Mouse (Mus musculus): Measurements from ENCODE around the gene E130208F15Rik. TPM values are rescaled to one million over a fixed set of nuclear protein-coding genes. Genes with fewer than 3 reads are reported as not detected.

The E130208F15Rik gene
- polyA plus RNA-seq, 1 experiment from 2014 or later: not detected

GRCm38 (mm10) chr7:30289714-30290399 lies 31.7 kb upstream of the E130208F15Rik start:
- WGBS: 60% methylated on average over 10 of the region's 10 CpGs
- H3K27me3 ChIP-seq (replicated peaks): no peaks in the 10 kb centered on the region
- no peak overlapping the region for H3K9ac ChIP-seq (replicated peaks)
- H3K9me3 ChIP-seq (replicated peaks): no peaks in the 10 kb centered on the region
- no peak overlapping the region for H3K4me2 ChIP-seq
- peaks cover 15% of the 10 kb centered on the region for H3K36me3 ChIP-seq
- H3K4me3 ChIP-seq (replicated peaks): no peak overlapping the region
- H3K4me1 ChIP-seq: peaks cover 38% of the 10 kb centered on the region
- no peak overlapping the region; the same call in 1 of the 2 replicates for H3K27ac ChIP-seq (replicated peaks)
- ATAC-seq (ENCODE audit: low FRiP score): no peak

DNA sequence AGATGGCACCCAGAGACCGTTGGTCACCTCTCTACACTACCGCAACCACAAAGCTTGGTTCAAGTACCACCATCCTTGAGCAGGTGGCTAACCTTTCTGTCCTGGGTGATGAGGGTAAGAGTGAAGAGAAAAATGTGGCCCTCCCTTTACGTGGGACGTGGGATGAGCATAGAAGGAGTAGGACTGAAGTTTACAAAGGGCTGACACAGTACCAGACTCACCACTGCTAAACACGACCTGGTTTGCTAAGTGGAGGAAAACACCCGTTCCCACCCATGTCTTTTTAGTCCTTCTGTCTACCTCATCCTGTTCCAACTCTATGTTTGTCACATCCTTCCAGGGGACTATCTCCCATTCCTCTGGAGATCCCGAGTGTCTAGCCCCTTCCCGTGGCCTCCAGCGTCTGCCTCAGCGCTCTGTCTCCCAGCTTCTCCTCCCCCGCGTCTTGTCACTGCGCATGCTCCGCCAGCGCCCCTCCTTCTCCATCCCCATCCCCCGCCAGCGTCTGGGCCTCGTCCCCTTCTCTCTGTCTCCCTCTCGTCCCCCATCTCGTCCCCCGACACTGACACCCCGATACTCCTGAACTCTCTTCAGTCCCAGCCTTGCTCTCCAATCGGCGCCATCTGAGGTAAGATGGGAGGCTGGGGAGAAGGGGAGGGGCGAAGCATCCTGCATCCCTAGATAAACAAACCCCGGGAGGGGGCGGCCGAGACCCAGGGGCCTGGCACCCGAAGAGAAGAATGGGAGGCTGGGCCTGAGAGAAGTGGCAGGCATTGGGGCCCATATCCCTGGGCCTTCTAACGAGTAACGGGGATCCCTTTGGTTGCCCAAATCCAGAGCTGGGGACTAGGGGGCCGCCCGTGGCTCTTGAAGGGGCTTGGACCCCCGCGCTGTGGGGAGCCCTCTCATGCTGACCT lies 30.1 kb upstream of the E130208F15Rik start, which contains the start of gene Clip3:
Gene Clip3, plus strand, starts transcription at position 514 of the 917 bp plus-strand sequence.
- Histone ChIP-seq H3K27me3 (replicated peaks) (no peaks in the 10 kb centered on the region), H3K4me3 (replicated peaks) (peak within 1 kb of the TSS; percentile 65), H3K4me1 (peaks cover 41% of the 10 kb centered on the region), H3K36me3 (peaks cover 30% of the 10 kb centered on the region), H3K27ac (replicated peaks) (peak within 1 kb of the TSS; percentile 80), H3K4me2 (peak within 1 kb of the TSS; percentile 93), H3K9ac (replicated peaks) (peak within 1 kb of the TSS; percentile 96), H3K9me3 (replicated peaks) (no peaks in the 10 kb centered on the region)
- ATAC-seq (ENCODE audit: low FRiP score): peak; percentile 87
- WGBS: 8% methylated on average over 32 of the region's 35 CpGs

DNA sequence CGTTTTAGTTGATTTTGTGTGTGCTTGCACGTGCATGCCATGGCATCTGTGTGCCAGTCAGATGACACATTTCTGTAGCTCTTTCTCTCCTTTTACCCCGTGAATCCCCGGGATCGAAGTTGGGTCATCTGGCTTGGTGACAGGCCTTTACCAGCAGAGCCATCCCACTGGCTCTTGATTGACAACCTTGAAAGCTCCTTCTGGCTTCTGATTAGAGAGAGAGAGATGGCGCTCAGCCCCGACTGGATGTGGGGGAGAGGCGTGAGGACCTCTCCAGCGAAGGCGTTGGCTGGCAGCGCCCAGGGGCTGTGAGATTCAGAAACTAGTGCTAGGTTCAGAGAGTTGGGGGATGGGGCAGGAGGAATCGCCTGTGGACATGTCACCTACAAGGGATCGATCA lies 27.7 kb upstream of the E130208F15Rik start:
- Histone ChIP-seq H3K27me3 (replicated peaks) (no peaks in the 10 kb centered on the region), H3K4me2 (no peak overlapping the region; the same call in 1 of the 2 replicates), H3K9me3 (replicated peaks) (no peaks in the 10 kb centered on the region), H3K27ac (replicated peaks) (no peak overlapping the region), H3K4me3 (replicated peaks) (no peak overlapping the region), H3K4me1 (peaks cover 41% of the 10 kb centered on the region), H3K36me3 (peaks cover 53% of the 10 kb centered on the region), H3K9ac (replicated peaks) (0 out of 2 replicates have a peak overlapping the region, but pooled peaks have one; percentile 10)
- 84% methylated on average over 13 of the region's 13 CpGs for WGBS
- no peak for ATAC-seq (ENCODE audit: low FRiP score)

GRCm38 (mm10) chr7:30294296-30294695 lies 27.2 kb upstream of the E130208F15Rik start:
- no peak overlapping the region for H3K4me3 ChIP-seq (replicated peaks)
- 91% methylated on average over 5 of the region's 5 CpGs for WGBS
- no peak for ATAC-seq (ENCODE audit: low FRiP score)
- peaks cover 40% of the 10 kb centered on the region for H3K4me1 ChIP-seq
- H3K27me3 ChIP-seq (replicated peaks): no peaks in the 10 kb centered on the region
- H3K4me2 ChIP-seq: no peak overlapping the region; the same call in 1 of the 2 replicates
- no peak overlapping the region for H3K27ac ChIP-seq (replicated peaks)
- H3K9ac ChIP-seq (replicated peaks): 0 out of 2 replicates have a peak overlapping the region, but pooled peaks have one; percentile 5
- peaks cover 58% of the 10 kb centered on the region for H3K36me3 ChIP-seq
- no peaks in the 10 kb centered on the region for H3K9me3 ChIP-seq (replicated peaks)

- Histone ChIP-seq H3K27me3 (replicated peaks) (no peaks in the 10 kb centered on the region), H3K9me3 (replicated peaks) (no peaks in the 10 kb centered on the region), H3K9ac (replicated peaks) (no peak overlapping the region), H3K4me1 (peaks cover 37% of the 10 kb centered on the region), H3K27ac (replicated peaks) (no peak overlapping the region), H3K4me3 (replicated peaks) (no peak overlapping the region), H3K36me3 (peaks cover 65% of the 10 kb centered on the region), H3K4me2 (no peak overlapping the region)
- 72% methylated on average over 10 of the region's 10 CpGs for WGBS
- no peak for ATAC-seq (ENCODE audit: low FRiP score)
Observed at GRCm38 (mm10) chr7:30295103-30295502, 26.4 kb upstream of the E130208F15Rik start.

- no peaks in the 10 kb centered on the region for H3K9me3 ChIP-seq (replicated peaks)
- 96% methylated on average over 15 of the region's 15 CpGs for WGBS
- H3K4me3 ChIP-seq (replicated peaks): no peak overlapping the region
- no peaks in the 10 kb centered on the region for H3K27me3 ChIP-seq (replicated peaks)
- ATAC-seq (ENCODE audit: low FRiP score): no peak
- peaks cover 79% of the 10 kb centered on the region for H3K36me3 ChIP-seq
- no peak overlapping the region for H3K9ac ChIP-seq (replicated peaks)
- peaks cover 29% of the 10 kb centered on the region for H3K4me1 ChIP-seq
- no peak overlapping the region for H3K4me2 ChIP-seq
- H3K27ac ChIP-seq (replicated peaks): no peak overlapping the region
Observed at GRCm38 (mm10) chr7:30296816-30297215, 24.7 kb upstream of the E130208F15Rik start.

- Histone ChIP-seq H3K36me3 (peaks cover 83% of the 10 kb centered on the region), H3K4me2 (no peak overlapping the region), H3K9ac (replicated peaks) (no peak overlapping the region), H3K9me3 (replicated peaks) (no peaks in the 10 kb centered on the region), H3K27ac (replicated peaks) (no peak overlapping the region), H3K4me3 (replicated peaks) (no peak overlapping the region), H3K4me1 (peaks cover 27% of the 10 kb centered on the region), H3K27me3 (replicated peaks) (no peaks in the 10 kb centered on the region)
- no peak for ATAC-seq (ENCODE audit: low FRiP score)
- WGBS: 84% methylated on average over 16 of the region's 16 CpGs
Observed at GRCm38 (mm10) chr7:30297266-30297665, 24.3 kb upstream of the E130208F15Rik start.

DNA sequence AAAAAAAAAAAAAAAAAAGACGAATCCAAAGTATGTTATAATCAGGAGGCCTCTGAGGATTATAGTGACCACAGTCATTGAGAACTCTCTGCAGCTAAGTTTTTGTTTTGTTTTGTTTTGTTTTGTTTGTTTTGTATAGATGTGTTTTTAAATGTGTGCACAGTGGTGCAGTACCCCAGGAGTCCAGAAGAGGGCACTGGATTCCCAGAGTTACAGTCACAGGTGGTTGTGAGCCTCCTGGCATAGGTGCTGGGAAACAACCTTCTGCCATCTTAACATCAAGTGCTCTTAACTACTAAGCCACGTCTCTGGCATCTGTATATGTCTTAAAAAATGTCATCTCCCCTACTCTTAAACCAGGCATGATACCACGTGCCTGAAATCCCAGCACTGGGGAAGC lies 20.6 kb upstream of the E130208F15Rik start:
- Histone ChIP-seq H3K9ac (replicated peaks) (no peak overlapping the region), H3K4me1 (no peaks in the 10 kb centered on the region), H3K4me3 (replicated peaks) (no peak overlapping the region), H3K27me3 (replicated peaks) (no peaks in the 10 kb centered on the region), H3K27ac (replicated peaks) (no peak overlapping the region), H3K36me3 (peaks cover 85% of the 10 kb centered on the region), H3K9me3 (replicated peaks) (no peaks in the 10 kb centered on the region), H3K4me2 (no peak overlapping the region)
- whole genome bisulfite sequencing: 57% methylated on average over 3 of the region's 3 CpGs
- no peak for ATAC-seq (ENCODE audit: low FRiP score)

DNA sequence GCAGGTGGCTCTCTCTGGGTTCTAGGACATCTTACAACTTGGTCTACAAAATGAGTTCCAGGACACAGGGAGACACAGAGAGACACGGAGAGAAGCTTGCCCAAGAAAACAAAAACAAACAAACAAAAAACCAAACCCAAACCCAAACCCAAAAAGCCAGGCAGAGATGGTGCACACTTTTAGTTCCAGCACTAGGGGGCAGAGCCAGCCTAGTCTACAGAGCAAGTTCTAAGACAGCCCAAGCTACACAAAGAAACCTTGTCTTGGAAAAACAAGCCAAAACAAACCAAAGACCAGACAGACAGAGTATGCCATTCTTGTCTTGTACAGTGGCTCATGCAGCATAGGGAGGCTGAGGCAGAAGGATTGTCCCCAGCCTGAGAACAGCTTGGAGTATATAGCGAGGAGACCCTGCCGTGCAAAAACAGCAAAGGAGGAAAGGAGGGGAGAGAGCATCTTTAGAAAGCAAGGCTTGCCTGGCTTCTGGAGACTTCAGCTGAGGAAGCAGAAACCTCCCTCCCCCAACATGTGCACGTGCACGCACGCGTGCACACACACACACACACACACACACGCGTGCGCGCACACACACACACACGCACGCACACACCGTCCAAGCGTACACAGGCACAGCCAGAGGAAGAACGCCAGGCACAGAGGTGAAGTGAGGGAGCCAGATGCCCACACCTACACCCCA lies 15.3 kb upstream of the E130208F15Rik start:
- H3K9ac ChIP-seq (replicated peaks): no peak overlapping the region
- H3K4me1 ChIP-seq: peaks cover 24% of the 10 kb centered on the region
- ATAC-seq (ENCODE audit: low FRiP score): no peak
- H3K27ac ChIP-seq (replicated peaks): 0 out of 2 replicates have a peak overlapping the region, but pooled peaks have one; percentile 4
- H3K4me2 ChIP-seq: no peak overlapping the region
- no peak overlapping the region for H3K4me3 ChIP-seq (replicated peaks)
- WGBS: 94% methylated on average over 16 of the region's 16 CpGs
- no peaks in the 10 kb centered on the region for H3K9me3 ChIP-seq (replicated peaks)
- peaks cover 55% of the 10 kb centered on the region for H3K36me3 ChIP-seq
- H3K27me3 ChIP-seq (replicated peaks): no peaks in the 10 kb centered on the region

DNA sequence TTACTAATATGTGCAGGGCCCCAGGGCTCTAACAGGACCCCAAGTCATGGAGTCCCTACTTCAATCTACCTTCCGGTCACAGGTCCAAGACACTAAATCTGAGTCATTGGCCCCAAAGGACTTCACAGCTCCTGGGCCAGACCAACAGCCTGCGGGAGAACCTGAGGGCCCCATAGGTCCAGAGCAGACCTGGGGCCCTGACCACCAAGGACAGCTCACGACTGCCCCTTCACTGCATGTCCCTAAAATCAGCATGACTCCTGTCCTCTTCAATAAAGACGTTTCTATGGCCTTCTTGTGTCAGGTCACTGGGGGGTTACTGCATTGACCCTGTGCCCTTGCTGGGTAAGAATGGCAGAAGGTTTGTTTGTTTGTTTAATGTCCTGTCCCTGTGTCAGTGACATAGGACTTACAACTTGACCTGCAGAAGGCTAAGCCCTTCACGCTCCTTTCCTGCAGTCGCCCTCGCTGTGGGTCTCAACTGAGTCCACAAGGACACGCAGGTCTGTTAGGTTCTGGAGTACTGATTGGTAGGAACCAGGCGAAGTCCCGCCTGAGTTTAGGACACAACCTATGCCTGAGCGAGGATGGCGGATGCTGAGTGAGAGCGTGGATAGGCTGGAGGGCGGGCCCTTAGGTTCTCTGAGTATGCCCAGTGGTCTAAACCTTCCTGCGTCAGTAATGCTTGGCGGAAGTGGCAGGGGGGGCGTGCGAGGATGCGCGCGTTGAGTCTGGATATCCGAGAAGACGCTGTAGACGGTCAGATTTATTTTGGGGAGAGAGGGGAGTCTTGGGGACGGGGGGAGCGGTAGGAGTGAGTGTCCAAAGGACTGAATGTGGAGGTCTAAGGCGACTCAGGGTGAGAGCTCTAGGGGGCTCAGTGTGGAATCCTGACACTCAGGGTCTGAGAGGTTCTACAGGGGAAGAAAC lies 13.2 kb upstream of the E130208F15Rik start, which contains the start of gene Alkbh6:
Gene Alkbh6, plus strand, starts transcription at position 642 of the 930 bp plus-strand sequence.
- Histone ChIP-seq H3K9me3 (replicated peaks) (no peaks in the 10 kb centered on the region), H3K4me3 (replicated peaks) (peak within 1 kb of the TSS; percentile 73), H3K27ac (replicated peaks) (peak within 1 kb of the TSS; percentile 85), H3K27me3 (replicated peaks) (no peaks in the 10 kb centered on the region), H3K4me2 (peak within 1 kb of the TSS; percentile 92), H3K36me3 (peaks cover 49% of the 10 kb centered on the region), H3K4me1 (peaks cover 24% of the 10 kb centered on the region), H3K9ac (replicated peaks) (peak within 1 kb of the TSS; percentile 69)
- 3% methylated on average over 27 of the region's 27 CpGs for WGBS
- ATAC-seq (ENCODE audit: low FRiP score): peak; percentile 99

All from neural tube, embryonic 15.5 days (tissue).